Mouse (Mus musculus) neural tube, embryonic 14.5 days (tissue): ENCODE data around the gene Wfikkn1. TPM values are rescaled to one million over a fixed set of nuclear protein-coding genes. Genes with fewer than 3 reads are reported as not detected.

Experiments
- ATAC-seq: fragments of 200-750 bp; cut with Nextera tagmentation; 2 replicates; pipeline ENCODE4 v1.8.0; 2017; ENCODE audit warnings: low read depth, mild to moderate bottlenecking, moderate TSS enrichment, moderate library complexity
- H3K27ac ChIP-seq: fragments of 300-500 bp; sonication (generic); 2 replicates; pipeline ENCODE4 v1.5.1; 2014; ENCODE audit warnings: low read depth, mild to moderate bottlenecking, control low read depth, low read length, moderate library complexity, mixed read lengths
- H3K27me3 ChIP-seq: fragments of 300-500 bp; sonication (generic); 2 replicates; pipeline ENCODE4 v1.6.1; 2014; ENCODE audit warnings: low read length; ENCODE audit not compliant: control insufficient read depth, insufficient read depth
- H3K36me3 ChIP-seq: fragments of 300-500 bp; sonication (generic); 2 replicates; pipeline ENCODE4 v1.6.1; 2014; ENCODE audit warnings: low read length, mixed read lengths; ENCODE audit not compliant: control insufficient read depth, insufficient read depth
- H3K4me1 ChIP-seq: fragments of 300-500 bp; sonication (generic); 2 replicates; pipeline ENCODE4 v1.6.1; 2014; ENCODE audit warnings: low read length; ENCODE audit not compliant: control insufficient read depth, insufficient read depth
- H3K4me2 ChIP-seq: fragments of 300-500 bp; sonication (generic); 2 replicates; pipeline ENCODE4 v1.6.1; 2014; ENCODE audit warnings: mild to moderate bottlenecking, low read depth, low read length, control low read depth
- H3K4me3 ChIP-seq: fragments of 300-500 bp; sonication (generic); 2 replicates; pipeline ENCODE4 v1.5.1; 2014; ENCODE audit warnings: low read depth, low read length, control low read depth, mixed read lengths
- H3K9ac ChIP-seq: fragments of 300-500 bp; sonication (generic); replicated peaks from 2 replicates; pipeline ENCODE4 v1.6.1; 2014; ENCODE audit warnings: low read depth, mild to moderate bottlenecking, control low read depth, low read length, mixed read lengths
- H3K9me3 ChIP-seq: fragments of 300-500 bp; sonication (generic); 2 replicates; pipeline ENCODE4 v1.6.1; 2016; ENCODE audit warnings: low read length; ENCODE audit not compliant: control insufficient read depth
- WGBS: fragments of 180-500 bp; shearing (Covaris S2); extraction: QIAGEN DNeasy Blood & Tissue Kit; methylation state at CpG from one replicate; pipeline ENCODE4 v1.1.7; 2014; 5-methylcytosine and 5-hydroxymethylcytosine counted together
- polyA plus RNA-seq: library from polyadenylated mRNA; unstranded; fragments of >200 nt; fragmentation: Nextera tagmentation; extraction: Ambion mirVana; gene quantifications from 2 replicates; pipeline ENCODE4 v1.2.1, GENCODE M21; 2014

Wfikkn1 gene
- polyA plus RNA-seq, 1 experiment from 2014 or later = 0.67 TPM

DNA sequence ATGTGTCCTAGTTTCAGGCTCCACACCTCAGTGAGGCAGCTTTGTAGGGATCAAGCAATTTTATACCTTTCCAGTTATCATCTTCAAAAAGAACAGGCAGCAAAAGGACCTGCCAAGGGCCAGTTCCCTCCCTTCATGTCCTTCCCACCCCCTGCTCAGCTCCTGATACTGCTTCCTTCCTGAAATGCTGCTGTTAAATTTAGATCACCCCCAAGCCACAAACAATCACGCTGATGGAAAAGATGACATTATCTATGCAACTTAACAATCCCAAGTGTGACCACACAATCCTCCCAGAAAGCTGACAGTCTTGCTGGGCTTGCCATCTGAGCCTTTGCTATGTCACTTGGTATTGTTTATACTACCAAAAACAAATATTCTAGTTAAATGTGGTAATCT, 33.2 kb upstream of the Wfikkn1 start:
- 74% methylated on average over 1 of the region's 1 CpGs for WGBS
- no peak for ATAC-seq
- H3K27ac ChIP-seq = no peak overlapping the region
- H3K4me1 ChIP-seq = peaks cover 15% of the 10 kb centered on the region
- H3K36me3 ChIP-seq = no peaks in the 10 kb centered on the region
- H3K9ac ChIP-seq = no peak overlapping the region
- no peak overlapping the region for H3K4me2 ChIP-seq
- no peaks in the 10 kb centered on the region for H3K27me3 ChIP-seq
- no peak overlapping the region for H3K4me3 ChIP-seq
- H3K9me3 ChIP-seq = no peaks in the 10 kb centered on the region

DNA sequence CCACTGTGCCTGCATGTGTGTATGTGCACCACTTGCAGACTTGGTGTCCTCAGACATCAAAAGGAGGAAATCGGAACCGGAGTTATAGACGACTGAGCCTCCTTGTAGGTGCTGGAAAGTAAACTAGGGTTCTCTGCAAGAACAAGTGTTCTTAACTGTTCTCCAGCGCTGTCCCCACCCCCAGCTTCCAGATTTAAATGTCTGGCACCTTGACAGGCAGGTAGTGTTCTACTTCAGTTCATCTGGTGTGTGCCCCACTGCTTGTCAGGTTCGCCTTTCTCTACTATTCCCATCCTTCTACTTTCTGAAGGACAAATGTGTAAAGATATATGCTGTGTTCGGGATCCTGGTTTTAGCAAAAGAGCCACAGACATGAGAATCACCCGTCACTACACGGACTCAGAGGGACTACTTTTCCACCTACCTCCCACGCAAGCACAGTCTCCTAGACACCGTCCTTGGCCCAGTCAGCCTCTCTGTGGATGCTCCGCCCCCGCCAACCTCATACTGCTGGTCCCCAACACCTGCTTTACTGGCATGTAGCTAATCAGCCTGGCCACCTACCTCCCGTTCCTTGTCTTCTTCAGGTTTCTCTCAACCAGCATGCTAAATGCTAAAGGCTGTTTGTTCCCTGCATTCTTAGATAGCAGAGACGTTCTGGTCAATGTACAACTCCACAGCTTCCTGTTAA, 32.7 kb upstream of the Wfikkn1 start:
- WGBS = 91% methylated on average over 14 of the region's 14 CpGs

GRCm38 (mm10) chr17:25911816-25912215, 31.2 kb upstream of the Wfikkn1 start:
- no peak overlapping the region for H3K4me3 ChIP-seq
- no peaks in the 10 kb centered on the region for H3K4me1 ChIP-seq
- H3K9me3 ChIP-seq = no peaks in the 10 kb centered on the region
- no peak overlapping the region for H3K9ac ChIP-seq
- H3K27me3 ChIP-seq = no peaks in the 10 kb centered on the region
- ATAC-seq = no peak
- WGBS = 92% methylated on average over 4 of the region's 4 CpGs
- H3K4me2 ChIP-seq = no peak overlapping the region
- no peak overlapping the region for H3K27ac ChIP-seq
- H3K36me3 ChIP-seq = no peaks in the 10 kb centered on the region

More for the DNA sequence above, 32.7 kb upstream of the Wfikkn1 start:
- Histone ChIP-seq H3K9ac (no peak overlapping the region), H3K4me2 (no peak overlapping the region), H3K27ac (no peak overlapping the region), H3K9me3 (no peaks in the 10 kb centered on the region), H3K4me3 (no peak overlapping the region), H3K36me3 (no peaks in the 10 kb centered on the region), H3K27me3 (no peaks in the 10 kb centered on the region), H3K4me1 (peaks cover 10% of the 10 kb centered on the region)
- ATAC-seq = no peak

DNA sequence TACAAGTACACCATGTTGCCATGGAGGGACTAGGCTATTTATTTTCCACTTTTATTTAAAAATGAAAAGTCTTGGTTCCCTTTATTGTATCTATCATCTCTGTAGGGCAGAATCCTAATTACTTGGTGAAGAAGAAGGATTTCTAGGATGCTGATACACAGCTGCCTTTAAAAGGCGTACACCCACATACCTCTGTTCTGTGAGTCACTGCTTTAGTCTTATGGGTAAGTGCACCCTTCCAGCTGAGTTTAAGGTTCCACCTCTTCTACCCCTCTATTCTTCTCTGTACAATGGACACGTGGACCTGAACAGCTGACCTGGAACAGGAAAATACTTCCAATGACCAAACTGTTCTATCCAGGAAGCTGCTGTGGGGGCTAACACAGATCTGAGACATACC, 27.0 kb upstream of the Wfikkn1 start:
- no peaks in the 10 kb centered on the region for H3K27me3 ChIP-seq
- 86% methylated on average over 2 of the region's 2 CpGs for WGBS

GRCm38 (mm10) chr17:25903061-25903460, 22.4 kb upstream of the Wfikkn1 start:
- no peak overlapping the region for H3K4me2 ChIP-seq
- no peaks in the 10 kb centered on the region for H3K4me1 ChIP-seq
- no peak overlapping the region for H3K27ac ChIP-seq
- H3K27me3 ChIP-seq = no peaks in the 10 kb centered on the region
- H3K36me3 ChIP-seq = no peaks in the 10 kb centered on the region
- H3K9me3 ChIP-seq = no peaks in the 10 kb centered on the region
- H3K9ac ChIP-seq = no peak overlapping the region
- H3K4me3 ChIP-seq = no peak overlapping the region
- no peak for ATAC-seq
- 88% methylated on average over 3 of the region's 3 CpGs for WGBS

More for the DNA sequence above, 27.0 kb upstream of the Wfikkn1 start:
- Histone ChIP-seq H3K4me1 (no peaks in the 10 kb centered on the region), H3K9ac (no peak overlapping the region), H3K4me2 (no peak overlapping the region), H3K4me3 (no peak overlapping the region), H3K27ac (no peak overlapping the region), H3K36me3 (no peaks in the 10 kb centered on the region), H3K9me3 (no peaks in the 10 kb centered on the region)
- no peak for ATAC-seq

GRCm38 (mm10) chr17:25900193-25900592, 19.5 kb upstream of the Wfikkn1 start:
- WGBS = 92% methylated on average over 1 of the region's 1 CpGs
- ATAC-seq = no peak
- no peak overlapping the region for H3K9ac ChIP-seq

DNA sequence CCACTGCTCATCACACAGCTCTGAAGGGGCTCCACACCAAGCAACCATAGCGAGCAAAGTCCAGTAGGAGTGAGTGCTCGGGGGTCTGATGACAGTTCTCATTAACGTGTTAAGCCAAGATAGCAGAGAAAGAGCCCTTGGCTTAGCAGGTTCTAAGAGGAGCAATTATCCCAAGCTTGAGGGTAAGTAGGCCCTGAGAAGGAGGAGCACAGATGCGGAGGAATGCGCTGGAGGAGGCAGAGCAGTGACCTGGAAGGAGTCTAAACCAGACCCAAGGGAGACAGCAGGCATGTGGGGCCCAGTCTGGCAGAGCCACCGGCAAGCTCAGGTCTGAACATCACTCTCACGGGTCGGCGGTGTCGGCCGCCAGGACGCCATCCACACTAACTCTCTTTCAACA, 15.2 kb upstream of the Wfikkn1 start:
- Histone ChIP-seq H3K9me3 (no peaks in the 10 kb centered on the region), H3K27me3 (no peaks in the 10 kb centered on the region), H3K4me2 (no peak overlapping the region), H3K27ac (no peak overlapping the region), H3K36me3 (no peaks in the 10 kb centered on the region), H3K4me3 (no peak overlapping the region), H3K4me1 (no peaks in the 10 kb centered on the region), H3K9ac (no peak overlapping the region)
- WGBS = 70% methylated on average over 12 of the region's 12 CpGs
- no peak for ATAC-seq

More at GRCm38 (mm10) chr17:25900193-25900592, 19.5 kb upstream of the Wfikkn1 start:
- Histone ChIP-seq H3K9me3 (no peaks in the 10 kb centered on the region), H3K4me3 (no peak overlapping the region), H3K27me3 (no peaks in the 10 kb centered on the region), H3K27ac (no peak overlapping the region), H3K4me1 (no peaks in the 10 kb centered on the region), H3K4me2 (no peak overlapping the region), H3K36me3 (no peaks in the 10 kb centered on the region)

DNA sequence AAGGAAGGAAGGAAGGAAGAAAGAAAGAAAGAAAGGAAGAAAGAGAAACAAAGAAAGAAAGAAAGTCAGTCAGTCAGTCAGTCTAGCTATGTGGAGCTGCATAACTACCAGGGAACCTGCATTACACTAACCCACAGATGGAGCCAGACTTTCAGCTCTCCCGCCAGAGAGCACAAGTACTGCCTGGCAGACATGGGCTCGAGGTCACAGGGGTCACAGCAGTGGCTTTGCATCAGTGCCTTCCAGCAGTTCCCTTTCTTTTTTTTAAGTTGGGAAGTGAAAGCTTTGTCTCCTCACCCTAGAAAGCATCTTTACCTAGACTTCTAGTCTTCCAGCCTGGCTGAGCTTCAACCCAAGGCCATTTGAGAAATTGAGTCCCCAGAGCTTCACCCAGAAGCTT, 14.8 kb upstream of the Wfikkn1 start:
- ATAC-seq = no peak
- H3K4me2 ChIP-seq = no peak overlapping the region
- no peaks in the 10 kb centered on the region for H3K4me1 ChIP-seq
- no peak overlapping the region for H3K9ac ChIP-seq
- H3K9me3 ChIP-seq = no peaks in the 10 kb centered on the region
- H3K27ac ChIP-seq = no peak overlapping the region
- no peaks in the 10 kb centered on the region for H3K27me3 ChIP-seq
- H3K36me3 ChIP-seq = no peaks in the 10 kb centered on the region
- 51% methylated on average over 2 of the region's 2 CpGs for WGBS
- no peak overlapping the region for H3K4me3 ChIP-seq

GRCm38 (mm10) chr17:25893975-25894617, 13.4 kb upstream of the Wfikkn1 start:
- H3K36me3 ChIP-seq = peaks cover 3% of the 10 kb centered on the region; the same call in 1 of the 2 replicates
- WGBS = 30% methylated on average over 2 of the region's 2 CpGs
- no peaks in the 10 kb centered on the region for H3K4me1 ChIP-seq
- no peak overlapping the region for H3K9ac ChIP-seq
- no peak overlapping the region for H3K4me3 ChIP-seq
- H3K4me2 ChIP-seq = no peak overlapping the region
- H3K9me3 ChIP-seq = no peaks in the 10 kb centered on the region
- ATAC-seq = peak; percentile 87
- peak overlapping the region; percentile 30; the same call in 1 of the 2 replicates for H3K27ac ChIP-seq
- no peaks in the 10 kb centered on the region for H3K27me3 ChIP-seq
